Mouse (Mus musculus) heart, postnatal 0 days (tissue): ENCODE data around the gene Edem2.

Experiments used
- CTCF ChIP-seq: IDR thresholded peaks from 2 replicates; pipeline ENCODE4 v1.5.1; 2016; ENCODE audit warnings: antibody characterized with exemption, control low read depth, low read depth
- EP300 ChIP-seq: IDR thresholded peaks from 2 replicates; pipeline ENCODE4 v1.6.1; 2016; ENCODE audit warnings: antibody characterized with exemption, low read depth

DNA sequence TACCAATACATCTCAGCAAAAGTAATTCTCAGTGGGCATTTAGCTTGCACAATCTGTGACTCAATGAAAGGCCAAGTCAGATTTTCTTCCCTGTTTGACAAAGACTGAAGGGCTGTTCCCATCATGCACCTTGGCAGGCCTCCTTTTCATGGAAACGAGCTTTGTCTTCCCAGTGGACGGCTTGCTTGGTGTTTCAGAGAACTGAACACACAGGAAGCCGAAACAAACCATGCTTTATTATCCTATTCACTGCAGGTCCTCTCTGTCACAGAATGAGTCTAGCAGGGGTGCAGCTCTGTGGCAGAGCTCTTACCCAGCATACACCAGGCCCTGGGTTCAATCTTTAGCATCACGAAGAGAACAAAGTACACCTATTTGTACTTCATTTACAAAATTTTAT lies 25.6 kb downstream of the Edem2 start:
- TF ChIP-seq CTCF (no peak), EP300 (no peak)
